11 mouse cellular contexts compared by ENCODE assay signal in genomic region chr10:86814292-86815131, GRCm38 (mm10). TPM values are rescaled to one million over a fixed set of nuclear protein-coding genes. Genes with fewer than 3 reads are reported as not detected.
DNase-seq lines count a peak whose midpoint lies in the region; ATAC-seq lines count a peak whose summit lies in the region.
"Had no signal": no experiment of that assay in that cellular context is flagged by ENCODE, and none has a peak within 500 bp of the region (broad histone marks: within the 10 kb centered on the region; RNA-seq: fewer than 3 reads in every experiment).

No protein-coding gene starts in this region.

- H3K36me3 ChIP-seq in hindbrain, embryonic 10.5 days: no peaks in the 10 kb centered on the region
- peaks cover 4% of the 10 kb centered on the region for H3K36me3 ChIP-seq in hindbrain, embryonic 16.5 days (ENCODE audit: control insufficient read depth, insufficient read depth, low read length)
- 0 out of 2 replicates have a peak, but pooled peaks cover 4% of the 10 kb centered on the region for H3K36me3 ChIP-seq in heart, embryonic 15.5 days

- H3K27me3 ChIP-seq in hindbrain, embryonic 10.5 days (ENCODE audit: insufficient read depth, poor library complexity, severe bottlenecking): no peaks in the 10 kb centered on the region
- H3K27me3 ChIP-seq in hindbrain, embryonic 16.5 days (replicated peaks; ENCODE audit: control insufficient read depth, insufficient read depth, low read length): no peaks in the 10 kb centered on the region
- no peaks in the 10 kb centered on the region for H3K27me3 ChIP-seq in heart, embryonic 15.5 days

- ATAC-seq in hindbrain, embryonic 16.5 days: no peak
- ATAC-seq in heart, embryonic 15.5 days (replicated peaks; ENCODE audit: insufficient number of reproducible peaks, insufficient read depth, low FRiP score, low read depth): peak; percentile 65; the same call in 1 of the 2 replicates
- ATAC-seq in CD4-positive, CD25-positive, alpha-beta regulatory T cell, adult 4 months: no peak

- H3K4me1 ChIP-seq in hindbrain, embryonic 10.5 days (replicated peaks): peaks cover 22% of the 10 kb centered on the region
- peaks cover 4% of the 10 kb centered on the region for H3K4me1 ChIP-seq in hindbrain, embryonic 16.5 days (ENCODE audit: control insufficient read depth, insufficient read depth, low read depth, low read length)
- H3K4me1 ChIP-seq in heart, embryonic 15.5 days (replicated peaks): peaks cover 24% of the 10 kb centered on the region

- WGBS in hindbrain, embryonic 10.5 days: 75% methylated on average over 19 of the region's 19 CpGs
- 86% methylated on average over 19 of the region's 19 CpGs for WGBS in hindbrain, embryonic 16.5 days
- WGBS in heart, embryonic 15.5 days: 65% methylated on average over 19 of the region's 19 CpGs

- DNase-seq in hindbrain, embryonic 10.5 days (ENCODE audit: low spot score): no peak
- DNase-seq in ZHBTc4 (ENCODE audit: low read depth, low spot score): peak; percentile 78
- peak; percentile 19 to 32 for DNase-seq in kidney, postnatal 36 days
- no peak for DNase-seq in embryo, embryonic 10.5 days (ENCODE audit: low spot score)
- no peak for DNase-seq in spleen, postnatal 36 days (ENCODE audit: low spot score in 2 of 2)
- DNase-seq: cerebellum, postnatal 25 days had no signal

- H3K4me3 ChIP-seq in hindbrain, embryonic 10.5 days: no peak overlapping the region
- no peak overlapping the region for H3K4me3 ChIP-seq in hindbrain, embryonic 16.5 days (ENCODE audit: low read length)
- H3K4me3 ChIP-seq in heart, embryonic 15.5 days: no peak overlapping the region

- H3K27ac ChIP-seq in hindbrain, embryonic 10.5 days: peak overlapping the region; percentile 46; the same call in 1 of the 2 replicates
- no peak overlapping the region for H3K27ac ChIP-seq in hindbrain, embryonic 16.5 days (ENCODE audit: low read depth, low read length)
- H3K27ac ChIP-seq in heart, embryonic 15.5 days: peak overlapping the region; percentile 85

- H3K9ac ChIP-seq in hindbrain, embryonic 16.5 days (ENCODE audit: low read depth, low read length): no peak overlapping the region
- H3K9ac ChIP-seq in heart, embryonic 15.5 days: no peak overlapping the region

- no peak overlapping the region for H3K4me2 ChIP-seq in hindbrain, embryonic 16.5 days (ENCODE audit: low read length)
- H3K4me2 ChIP-seq in heart, embryonic 15.5 days: peak overlapping the region; percentile 6; the same call in 1 of the 2 replicates

- H3K9me3 ChIP-seq in hindbrain, embryonic 10.5 days: no peaks in the 10 kb centered on the region
- H3K9me3 ChIP-seq in hindbrain, embryonic 16.5 days (ENCODE audit: control insufficient read depth, low read length): no peaks in the 10 kb centered on the region
- H3K9me3 ChIP-seq in heart, embryonic 15.5 days (replicated peaks): no peaks in the 10 kb centered on the region

RNA-seq across cellular contexts. Expression of gene Nt5dc3, which starts 35.7 kb away (rescaled TPM):
- polyA plus RNA-seq in hindbrain, embryonic 10.5 days (2016; fragmentation: Nextera tagmentation; extraction: Ambion mirVana): 0.77 and 1.4 TPM in 2 replicates
- polyA plus RNA-seq in hindbrain, embryonic 16.5 days (2015; fragmentation: Nextera tagmentation; extraction: Ambion mirVana): 11.3 and 13.4 TPM in 2 replicates
- polyA plus RNA-seq in heart, embryonic 15.5 days (2015; fragmentation: Nextera tagmentation; extraction: Ambion mirVana): 3.2 and 3.4 TPM in 2 replicates
- 1 to 10 TPM; 1.4 to 2.6 TPM for polyA plus RNA-seq in CD4-positive, CD25-positive, alpha-beta regulatory T cell, adult 4 months (2017; shearing (Covaris generic))

RNA-seq across cellular contexts. Expression of gene Gm49358, which starts 50.7 kb away (rescaled TPM):
- polyA plus RNA-seq in hindbrain, embryonic 10.5 days (2016; fragmentation: Nextera tagmentation; extraction: Ambion mirVana): not detected in 2 replicates
- polyA plus RNA-seq in hindbrain, embryonic 16.5 days (2015; fragmentation: Nextera tagmentation; extraction: Ambion mirVana): not detected in 2 replicates
- not detected in 2 replicates for polyA plus RNA-seq in heart, embryonic 15.5 days (2015; fragmentation: Nextera tagmentation; extraction: Ambion mirVana)
- not detected for polyA plus RNA-seq in CD4-positive, CD25-positive, alpha-beta regulatory T cell, adult 4 months (2017; shearing (Covaris generic))
- polyA plus RNA-seq: frontal cortex, adult 2 months; liver, embryonic 16.5 days had no signal

Comparison
In these comparisons a context has a peak if more than half of its experiments do, and no peak if none do; other contexts are left out.
1. DNase-seq: peak in ZHBTc4 (single experiment) and kidney, postnatal 36 days (2 of 2); none in hindbrain, embryonic 10.5 days (single experiment), embryo, embryonic 10.5 days (single experiment) and spleen, postnatal 36 days (0 of 2).